Mouse (Mus musculus): ENCODE measurements around the gene Manba. TPM values are rescaled to one million over a fixed set of nuclear protein-coding genes. Genes with fewer than 3 reads are reported as not detected.

The Manba gene
- total and polyA plus RNA-seq, 3 experiments = 30.9 to 35.2 (median 31.5) TPM

DNA sequence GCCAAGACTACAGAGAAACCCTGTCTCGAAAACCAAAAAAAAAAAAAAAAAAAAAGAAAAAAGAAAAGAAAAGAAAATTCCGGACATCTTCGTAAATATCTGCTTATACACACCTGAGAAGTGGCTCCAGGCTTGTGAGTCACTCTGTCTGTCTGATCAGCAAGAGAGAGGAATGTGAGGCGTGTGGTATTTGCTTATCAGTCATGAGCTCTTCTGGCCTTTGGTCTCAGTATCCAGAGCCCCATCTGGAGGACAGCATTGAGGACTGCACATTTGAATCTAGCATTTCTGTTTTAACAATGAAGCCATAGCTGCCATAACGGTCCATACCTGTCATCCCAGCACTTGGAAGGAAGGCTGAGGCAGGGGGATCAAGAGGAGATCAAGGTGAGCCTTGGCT is 48.7 kb downstream of the Manba start:
- no peak overlapping the region for H3K4me2 ChIP-seq (ENCODE audit: insufficient read depth, low read depth, poor library complexity, severe bottlenecking)
- H3K4me3 ChIP-seq (replicated peaks in 1 of 3; ENCODE audit: low read depth in 2 of 3, low read length in 2 of 3, poor library complexity in 1 of 3) = no peak overlapping the region
- no peak overlapping the region for H3K27ac ChIP-seq (ENCODE audit: insufficient read depth, low read depth)
- peaks cover 0 to 12% of the 10 kb centered on the region in 2 experiments; a peak in 2 of 4 replicates for H3K4me1 ChIP-seq (ENCODE audit: control insufficient read depth in 1 of 2, insufficient read depth in 2 of 2)
- dilution Hi-C loops (cut with MboI; ENCODE audit: extremely low pct_ligation_motif_present, extremely low pct_unique_long_range_greater_than_20kb, low sequenced_read_pairs) (no loop called here), in situ Hi-C loops (cut with MboI; ENCODE audit: low pct_ligation_motif_present, low pct_unique_long_range_greater_than_20kb, low sequenced_read_pairs) (no loop called here)
- peak; percentile 31 for DNase-seq (ENCODE audit: extremely low read depth)
- H3K27me3 ChIP-seq (replicated peaks) = no peaks in the 10 kb centered on the region
- no peaks in the 10 kb centered on the region for H3K79me2 ChIP-seq (replicated peaks; ENCODE audit: control insufficient read depth, extremely low read depth, insufficient read depth, poor library complexity, severe bottlenecking)
- H3K36me3 ChIP-seq (replicated peaks in 1 of 2; ENCODE audit: control insufficient read depth in 1 of 2, insufficient read depth in 1 of 2, low read length in 1 of 2) = peaks cover 3 to 53% of the 10 kb centered on the region in 2 experiments
- TF ChIP-seq EP300 (IDR thresholded peaks at IDR 0.05; ENCODE audit: low read length) (no peak), GABPA (IDR thresholded peaks at IDR 0.05; ENCODE audit: insufficient replicate concordance, low read depth, low read length) (no peak), SIN3A (IDR thresholded peaks at IDR 0.05; ENCODE audit: low read length) (no peak), RAD21 (IDR thresholded peaks at IDR 0.05; ENCODE audit: low read depth, low read length) (peak; percentile 35), UBTF (IDR thresholded peaks at IDR 0.05; ENCODE audit: low read depth, low read length) (no peak), MAZ (IDR thresholded peaks at IDR 0.05; ENCODE audit: low read depth, low read length) (no peak), JUND (conservative IDR thresholded peaks at IDR 0.05; ENCODE audit: low read depth, low read length) (no peak), USF1 (IDR thresholded peaks at IDR 0.05; ENCODE audit: low read depth, low read length) (no peak), KAT2A (IDR thresholded peaks at IDR 0.05; ENCODE audit: insufficient replicate concordance, low read length) (no peak), BHLHE40 (IDR thresholded peaks at IDR 0.05; ENCODE audit: low read depth, low read length) (no peak), CTCF (conservative IDR thresholded peaks at IDR 0.05 in 1 of 2, IDR thresholded peaks at IDR 0.05 in 1 of 2; ENCODE audit: low read depth in 2 of 2, low read length in 2 of 2) (peak in 1 of 2 experiments; percentile 42; a peak in 2 of 4 replicates), TBP (conservative IDR thresholded peaks at IDR 0.05; ENCODE audit: low read depth, low read length) (no peak), MYC (IDR thresholded peaks at IDR 0.05; ENCODE audit: low read depth, low read length) (no peak), E2F4 (IDR thresholded peaks at IDR 0.05; ENCODE audit: insufficient replicate concordance, low read depth, low read length) (no peak), MEF2A (IDR thresholded peaks at IDR 0.05; ENCODE audit: borderline replicate concordance, low read depth, low read length) (no peak), ZKSCAN1 (IDR thresholded peaks at IDR 0.05; ENCODE audit: borderline replicate concordance, low read depth, low read length) (no peak), ZC3H11A (IDR thresholded peaks at IDR 0.05; ENCODE audit: low read depth, low read length) (no peak), SMC3 (IDR thresholded peaks at IDR 0.05; ENCODE audit: low read depth, low read length) (peak; percentile 34), NRF1 (IDR thresholded peaks at IDR 0.05; ENCODE audit: low read depth, low read length) (no peak), TCF12 (IDR thresholded peaks at IDR 0.05; ENCODE audit: low read depth, low read length) (no peak), CHD2 (IDR thresholded peaks at IDR 0.05; ENCODE audit: low read length) (no peak), POLR2A (IDR thresholded peaks at IDR 0.05; ENCODE audit: low read depth, low read length) (no peak)
- H3K9me3 ChIP-seq (replicated peaks; ENCODE audit: low read length) = peaks cover 2% of the 10 kb centered on the region
- H3K9ac ChIP-seq (ENCODE audit: insufficient read depth, low read depth) = no peak overlapping the region

Data from CH12.LX (cell line).